Mouse (Mus musculus) CD4-positive naive resting alpha-beta T cell, adult 57 days (primary cell): ENCODE results near the gene Myo6. TPM values are rescaled to one million over a fixed set of nuclear protein-coding genes. Genes with fewer than 3 reads are reported as not detected.

Experiments used
- total RNA-seq: library from RNA; stranded (reverse); gene quantifications from one replicate; pipeline ENCODE4 v1.2.4, GENCODE M21; 2023

Myo6 gene
- 45.7 TPM for total RNA-seq

GRCm38 (mm10) chr9:80164611-80165474 lies at the start of gene Myo6:
Gene Myo6, plus strand, starts transcription at chr9:80165031.

Other genes starting within 250 kb of the Myo6 start
- 0.86 TPM for gene Filip1, start 152.2 kb upstream of the Myo6 start, total RNA-seq
- 176 TPM for gene Senp6, start 98.1 kb upstream of the Myo6 start, total RNA-seq